Comparison of ENCODE assay signal across 8 mouse cellular contexts in genomic region chr5:104507829-104508194, GRCm38 (mm10). TPM values are rescaled to one million over a fixed set of nuclear protein-coding genes. Genes with fewer than 3 reads are reported as not detected.
DNase-seq lines count a peak whose midpoint lies in the region; ATAC-seq and TF ChIP-seq lines count a peak whose summit lies in the region.

No protein-coding gene starts in this region.

- no peak for DNase-seq in left cerebral cortex, adult 2 months (ENCODE audit: extremely low spot score in 1 of 2, low spot score in 2 of 2)
- DNase-seq in left cerebral cortex, adult 9 months (ENCODE audit: low spot score in 2 of 2), result no peak
- DNase-seq in cerebellum, postnatal 36 days, result no peak
- DNase-seq in right cerebral cortex, postnatal 14 days, result no peak
- DNase-seq in adrenal gland, postnatal 4 days (ENCODE audit: low spot score in 2 of 2), result no peak

- H3K27me3 ChIP-seq in embryonic facial prominence, embryonic 12.5 days, result no peaks in the 10 kb centered on the region
- H3K27me3 ChIP-seq in intestine, embryonic 16.5 days (replicated peaks; ENCODE audit: control insufficient read depth, insufficient read depth, low read length), result no peaks in the 10 kb centered on the region
- no peaks in the 10 kb centered on the region for H3K27me3 ChIP-seq in neural tube, embryonic 12.5 days (replicated peaks)

- peaks cover 10% of the 10 kb centered on the region; the same call in 1 of the 2 replicates for H3K4me1 ChIP-seq in embryonic facial prominence, embryonic 12.5 days
- peaks cover 2% of the 10 kb centered on the region; the same call in 1 of the 2 replicates for H3K4me1 ChIP-seq in intestine, embryonic 16.5 days (ENCODE audit: control insufficient read depth, insufficient read depth, low read length)
- peaks cover 14% of the 10 kb centered on the region for H3K4me1 ChIP-seq in neural tube, embryonic 12.5 days

- H3K4me2 ChIP-seq in embryonic facial prominence, embryonic 12.5 days (replicated peaks), result peak overlapping the region; percentile 66
- H3K4me2 ChIP-seq in intestine, embryonic 16.5 days (ENCODE audit: low read depth, low read length), result peak overlapping the region; percentile 37
- H3K4me2 ChIP-seq in neural tube, embryonic 12.5 days (replicated peaks), result peak overlapping the region; percentile 69

- 2% methylated on average over 2 of the region's 2 CpGs for WGBS in embryonic facial prominence, embryonic 12.5 days
- 1% methylated on average over 2 of the region's 2 CpGs for WGBS in intestine, embryonic 16.5 days
- 0% methylated on average over 2 of the region's 2 CpGs for WGBS in neural tube, embryonic 12.5 days

- H3K27ac ChIP-seq in left cerebral cortex, adult 2 months, result no peak overlapping the region
- H3K27ac ChIP-seq in embryonic facial prominence, embryonic 12.5 days, result no peak overlapping the region
- peak overlapping the region; percentile 37; the same call in 1 of the 2 replicates for H3K27ac ChIP-seq in intestine, embryonic 16.5 days (ENCODE audit: low read length)
- H3K27ac ChIP-seq in neural tube, embryonic 12.5 days, result no peak overlapping the region

- ATAC-seq in embryonic facial prominence, embryonic 12.5 days (ENCODE audit: insufficient number of reproducible peaks, insufficient read depth, low FRiP score, low TSS enrichment), result no peak
- no peak; the same call in 1 of the 2 replicates for ATAC-seq in intestine, embryonic 16.5 days
- ATAC-seq in neural tube, embryonic 12.5 days (ENCODE audit: low FRiP score, low read depth), result peak; percentile 26

- intact Hi-C loops in left cerebral cortex, adult 2 months (cut with DNase I), result loop anchor here (10.0 kb wide), 1 partner anchor 817 kb away; no protein-coding TSS in a partner anchor

- H3K36me3 ChIP-seq in embryonic facial prominence, embryonic 12.5 days, result peaks cover 28% of the 10 kb centered on the region
- H3K36me3 ChIP-seq in intestine, embryonic 16.5 days (ENCODE audit: control insufficient read depth, insufficient read depth, low read length), result peaks cover 6% of the 10 kb centered on the region; the same call in 1 of the 2 replicates
- peaks cover 17% of the 10 kb centered on the region for H3K36me3 ChIP-seq in neural tube, embryonic 12.5 days

- H3K9me3 ChIP-seq in embryonic facial prominence, embryonic 12.5 days, result no peaks in the 10 kb centered on the region
- no peaks in the 10 kb centered on the region for H3K9me3 ChIP-seq in intestine, embryonic 16.5 days (ENCODE audit: control insufficient read depth, low read length)
- H3K9me3 ChIP-seq in neural tube, embryonic 12.5 days, result no peaks in the 10 kb centered on the region

- peak overlapping the region; percentile 76; the same call in 1 of the 2 replicates for H3K9ac ChIP-seq in embryonic facial prominence, embryonic 12.5 days
- no peak overlapping the region for H3K9ac ChIP-seq in intestine, embryonic 16.5 days (ENCODE audit: low read depth, low read length)
- no peak overlapping the region; the same call in 1 of the 2 replicates for H3K9ac ChIP-seq in neural tube, embryonic 12.5 days

- no peak for TF ChIP-seq CTCF in left cerebral cortex, adult 2 months (IDR thresholded peaks at IDR 0.05)

- H3K4me3 ChIP-seq in left cerebral cortex, adult 2 months, result peak overlapping the region; percentile 93
- peak overlapping the region; percentile 84 for H3K4me3 ChIP-seq in embryonic facial prominence, embryonic 12.5 days
- peak overlapping the region; percentile 90 for H3K4me3 ChIP-seq in intestine, embryonic 16.5 days (ENCODE audit: low read length)
- H3K4me3 ChIP-seq in neural tube, embryonic 12.5 days, result peak overlapping the region; percentile 83

RNA-seq across cellular contexts. Expression of gene BC005561, which starts 0.3 kb away (rescaled TPM):
- 10 to 100 TPM; 15.3 to 16.5 TPM for total RNA-seq in left cerebral cortex, adult 2 months (2021)
- polyA plus RNA-seq in embryonic facial prominence, embryonic 12.5 days (2016; fragmentation: Nextera tagmentation; extraction: Ambion mirVana), result 17.9 and 18.1 TPM in 2 replicates
- 6.3 and 7.1 TPM in 2 replicates for polyA plus RNA-seq in intestine, embryonic 16.5 days (2015; fragmentation: Nextera tagmentation; extraction: Ambion mirVana)
- 17.3 and 17.7 TPM in 2 replicates for polyA plus RNA-seq in neural tube, embryonic 12.5 days (2016; fragmentation: Nextera tagmentation; extraction: Ambion mirVana)
- 10 to 100 TPM; 12.8 to 15.6 TPM for total RNA-seq in adrenal gland, postnatal 4 days (2021)

RNA-seq across cellular contexts. Expression of gene Pkd2, which starts 48.6 kb away (rescaled TPM):
- total RNA-seq in left cerebral cortex, adult 2 months (2021), result 10 to 100 TPM; 26.9 to 29.6 TPM
- 33.6 and 35.2 TPM in 2 replicates for polyA plus RNA-seq in embryonic facial prominence, embryonic 12.5 days (2016; fragmentation: Nextera tagmentation; extraction: Ambion mirVana)
- 6.4 and 6.6 TPM in 2 replicates for polyA plus RNA-seq in intestine, embryonic 16.5 days (2015; fragmentation: Nextera tagmentation; extraction: Ambion mirVana)
- 16.2 and 16.3 TPM in 2 replicates for polyA plus RNA-seq in neural tube, embryonic 12.5 days (2016; fragmentation: Nextera tagmentation; extraction: Ambion mirVana)
- total RNA-seq in adrenal gland, postnatal 4 days (2021), result 10 to 100 TPM; 52.6 to 59.5 TPM
